Mouse (Mus musculus) bone marrow macrophage, adult 2 months (primary cell): ENCODE measurements around the gene Tmem88. TPM values are rescaled to one million over a fixed set of nuclear protein-coding genes. Genes with fewer than 3 reads are reported as not detected.
A peak's percentile ranks its signal among the peaks of the same experiment; 100 is the strongest.

ENCODE experiments used
- H3K27ac ChIP-seq: 2 replicates; pipeline ENCODE4 v1.5.1; 2012; ENCODE audit warnings: low read depth, low read length; ENCODE audit not compliant: insufficient read depth
- H3K4me1 ChIP-seq: 2 replicates; pipeline ENCODE4 v1.6.1; 2012; ENCODE audit warnings: low read length; ENCODE audit not compliant: control insufficient read depth, insufficient read depth
- H3K4me3 ChIP-seq: 2 replicates; pipeline ENCODE4 v1.5.1; 2012; ENCODE audit warnings: mild to moderate bottlenecking, low read length, moderate library complexity; ENCODE audit not compliant: insufficient read depth
- CTCF ChIP-seq: IDR thresholded peaks from 2 replicates; pipeline ENCODE4 v1.5.1; 2012; ENCODE audit warnings: low read depth, mild to moderate bottlenecking, low read length, moderate library complexity
- POLR2A ChIP-seq: IDR thresholded peaks from 2 replicates; pipeline ENCODE4 v1.6.1; 2012; ENCODE audit warnings: mild to moderate bottlenecking, low read depth, low read length, borderline replicate concordance
- polyA plus RNA-seq: library from polyadenylated mRNA; stranded (reverse); fragments of >200 nt; gene quantifications from 2 replicates; pipeline ENCODE4 v1.2.4, GENCODE M21; 2012; ENCODE audit not compliant: missing spikeins, insufficient read depth, insufficient read length

Tmem88 gene
- polyA plus RNA-seq, 1 experiment, result not detected

DNA sequence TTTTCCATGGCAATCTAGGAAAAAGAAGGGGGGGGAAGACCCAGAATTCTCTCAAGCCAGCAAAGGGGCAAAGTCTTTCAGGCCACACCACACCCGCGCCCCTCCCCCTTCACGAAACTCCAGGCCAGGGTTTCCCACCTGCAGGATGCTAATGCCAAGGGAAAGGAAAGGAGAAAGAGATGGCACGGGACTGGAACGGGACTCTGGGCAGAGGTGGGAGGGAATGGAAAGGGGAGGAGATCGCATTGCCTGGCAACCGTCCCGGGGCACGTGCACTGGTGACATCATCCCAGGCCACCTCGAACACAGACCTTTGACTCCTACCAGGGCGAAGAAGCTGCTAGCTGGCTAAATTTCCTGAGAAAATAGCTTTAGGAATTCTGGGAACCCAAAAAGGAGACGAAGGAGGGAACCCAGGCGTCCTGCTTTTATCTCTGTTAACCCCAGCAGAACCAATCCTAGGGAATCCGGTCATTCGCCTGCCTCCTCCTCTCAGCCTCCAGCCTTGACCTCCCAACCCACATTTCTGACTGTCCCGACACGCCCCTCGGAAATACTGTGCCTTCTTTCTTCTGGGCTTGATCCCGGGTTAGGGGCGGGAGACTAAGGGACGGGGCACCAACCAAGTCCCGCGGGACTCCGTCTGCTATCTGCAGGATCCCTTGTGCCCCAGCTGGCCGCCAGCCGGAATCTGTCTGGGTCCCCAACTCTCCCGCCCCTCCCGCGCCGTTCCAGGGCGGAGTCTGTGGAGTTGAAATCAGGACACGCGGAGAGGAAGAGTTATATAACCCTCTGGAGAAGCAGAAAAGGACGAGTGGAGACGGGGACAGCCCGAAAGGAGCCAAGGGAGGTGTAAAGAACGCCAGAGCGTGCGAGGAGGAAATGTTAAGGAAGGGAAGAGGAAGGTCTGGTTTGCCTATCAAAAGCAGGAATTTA, 19.7 kb upstream of the Tmem88 start:
- H3K4me3 ChIP-seq, result peak overlapping the region; percentile 67
- peaks cover 27% of the 10 kb centered on the region for H3K4me1 ChIP-seq
- H3K27ac ChIP-seq, result peak overlapping the region; percentile 84
- no peak; the same call in 1 of the 2 replicates for TF ChIP-seq POLR2A
- TF ChIP-seq CTCF, result no peak

DNA sequence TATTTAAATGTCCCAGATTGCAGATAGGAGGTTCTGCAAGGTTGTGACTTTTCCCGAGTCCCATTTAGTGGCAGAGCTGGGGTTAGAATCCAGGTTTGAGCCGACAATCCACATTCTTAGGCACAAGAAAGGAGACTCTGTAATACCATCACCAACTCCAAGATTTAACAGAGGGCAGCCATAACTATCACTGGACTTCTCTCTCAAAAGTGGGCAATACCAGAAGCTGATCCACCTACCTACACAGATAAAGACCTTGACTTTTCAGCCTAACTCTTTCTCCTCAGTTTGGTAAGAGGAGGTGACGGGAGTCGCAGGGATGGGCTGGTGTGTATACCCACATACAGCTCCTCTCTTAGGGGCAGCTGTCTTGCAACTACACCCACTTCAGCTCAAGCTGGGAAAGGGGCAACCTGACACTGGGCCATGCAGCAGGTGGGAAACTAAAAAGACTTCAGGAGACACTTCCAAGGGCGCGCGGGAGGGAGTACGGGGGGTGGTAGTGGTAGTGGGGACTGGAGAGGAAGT, 19.0 kb upstream of the Tmem88 start:
- Histone ChIP-seq H3K4me3 (no peak overlapping the region), H3K27ac (no peak overlapping the region), H3K4me1 (peaks cover 34% of the 10 kb centered on the region)
- TF ChIP-seq POLR2A (no peak), CTCF (no peak)

DNA sequence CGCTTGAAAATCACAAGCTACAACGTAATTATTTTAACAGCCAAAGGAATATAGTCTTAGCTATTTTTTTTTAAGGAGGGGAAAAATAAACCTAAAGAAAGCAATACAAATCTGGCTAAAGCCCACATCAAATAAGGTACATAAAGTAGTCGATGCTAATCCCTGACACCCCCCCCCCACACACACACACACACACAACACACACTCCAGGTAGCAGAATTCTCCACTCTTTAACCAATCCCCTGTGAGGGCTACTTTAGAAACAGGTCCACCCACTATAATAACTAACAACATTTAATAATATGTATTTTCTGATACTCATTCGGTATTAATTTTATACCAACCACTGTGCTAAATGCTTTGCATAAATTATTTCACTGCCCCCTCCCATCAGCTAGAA, 18.5 kb upstream of the Tmem88 start:
- H3K4me1 ChIP-seq, result peaks cover 36% of the 10 kb centered on the region
- no peak overlapping the region for H3K27ac ChIP-seq
- TF ChIP-seq POLR2A (no peak), CTCF (no peak)
- H3K4me3 ChIP-seq, result no peak overlapping the region

DNA sequence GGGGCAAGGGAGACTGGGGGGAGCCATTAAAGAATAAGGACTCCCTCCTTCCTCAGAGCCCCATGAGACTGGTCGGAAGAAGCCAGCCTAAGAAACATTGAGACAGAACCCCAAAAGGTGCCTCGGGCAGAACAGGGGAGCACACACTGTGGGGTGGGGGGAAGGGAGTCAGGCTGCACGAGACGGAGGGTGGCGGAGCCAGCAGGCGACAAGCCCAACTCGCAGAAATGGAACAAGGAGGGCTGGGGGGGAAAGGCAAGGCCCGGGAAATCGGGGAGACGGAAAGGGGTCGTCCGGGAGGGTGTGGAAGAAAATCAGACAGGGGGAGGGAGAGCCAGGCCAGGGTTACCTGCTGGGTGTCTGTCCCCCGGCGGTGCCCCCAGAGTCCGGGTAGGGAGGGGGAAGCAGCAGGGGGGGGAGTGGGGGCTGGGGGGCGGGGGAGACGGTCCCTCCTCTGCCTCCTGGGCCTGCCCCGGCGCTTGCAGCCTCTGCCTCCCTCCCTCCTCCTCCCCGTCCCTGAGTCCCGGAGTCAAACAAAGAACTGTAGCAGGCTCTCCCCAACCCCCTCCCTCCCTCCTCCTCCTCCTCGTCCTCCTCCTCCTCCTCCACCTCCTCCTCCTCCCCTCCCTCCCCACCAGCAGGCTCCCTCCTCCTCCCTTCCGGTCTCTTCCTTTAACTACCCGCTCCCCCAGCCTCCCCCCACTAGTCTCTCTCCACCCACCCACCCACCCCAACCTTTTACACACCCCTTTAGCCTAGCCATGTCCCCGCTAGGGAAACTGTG, 17.8 kb upstream of the Tmem88 start:
- no peak overlapping the region for H3K27ac ChIP-seq
- no peak for TF ChIP-seq POLR2A
- no peak for TF ChIP-seq CTCF
- peaks cover 36% of the 10 kb centered on the region for H3K4me1 ChIP-seq
- no peak overlapping the region for H3K4me3 ChIP-seq

DNA sequence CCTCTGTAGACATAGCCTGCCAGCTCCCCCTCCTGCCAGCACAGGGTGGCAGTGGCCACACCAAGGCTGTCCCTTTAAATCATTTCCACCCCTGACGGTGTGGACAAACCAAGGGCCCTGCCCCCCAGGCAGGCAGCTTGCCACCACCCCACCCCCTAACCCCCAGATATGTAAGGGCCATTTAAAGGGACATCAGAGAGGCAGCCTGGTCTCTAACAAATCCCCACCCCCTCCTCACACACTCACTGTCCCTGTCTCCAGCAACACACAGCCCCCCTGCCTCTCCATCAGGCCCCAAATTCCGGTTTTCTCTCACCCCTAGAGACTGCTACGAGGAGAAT, 17.3 kb upstream of the Tmem88 start:
- H3K4me3 ChIP-seq, result no peak overlapping the region
- peaks cover 33% of the 10 kb centered on the region for H3K4me1 ChIP-seq
- H3K27ac ChIP-seq, result no peak overlapping the region
- no peak for TF ChIP-seq POLR2A
- TF ChIP-seq CTCF, result no peak

DNA sequence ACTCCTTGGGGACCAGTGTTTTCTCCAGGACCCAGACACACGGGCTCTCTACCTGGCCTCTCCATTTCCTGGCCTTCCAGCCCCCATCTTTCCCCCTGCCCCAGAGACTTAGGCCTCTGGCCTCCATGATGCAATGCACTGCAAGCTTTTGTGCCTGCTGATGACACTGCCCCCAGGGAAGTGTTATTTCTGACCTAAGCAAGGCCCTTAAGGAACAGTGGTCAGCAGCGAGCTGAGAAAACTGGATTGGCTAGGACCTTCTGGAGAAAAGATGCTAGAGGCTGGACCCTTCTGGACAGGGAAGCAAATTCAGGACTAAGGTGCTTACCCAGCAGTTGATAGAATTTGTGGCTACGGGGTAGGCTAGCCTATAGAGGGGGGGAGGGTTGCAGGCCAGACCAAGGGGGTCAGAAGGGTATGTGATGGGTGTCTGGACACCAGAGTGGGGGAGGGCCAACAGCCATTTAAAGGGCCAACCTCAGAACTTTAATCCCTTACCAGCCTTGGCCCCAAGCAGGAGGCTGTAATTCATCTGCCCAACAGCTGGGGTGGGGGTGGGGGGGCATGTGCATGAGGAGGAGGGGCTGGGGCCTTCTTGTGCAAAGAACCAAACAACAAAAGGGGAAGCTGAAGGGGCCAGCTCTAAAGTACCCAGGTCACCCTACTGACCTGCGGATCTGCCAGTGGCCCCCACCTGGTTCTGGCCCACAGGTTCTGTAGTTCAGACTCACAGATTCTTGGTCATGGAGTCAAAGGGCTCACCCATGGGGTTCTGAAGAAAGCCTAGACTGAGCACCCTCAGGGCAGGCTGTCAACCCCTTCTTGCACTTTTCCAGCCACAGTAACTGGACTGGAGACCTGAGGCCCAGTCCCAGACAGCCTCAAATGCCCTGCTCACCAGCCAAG, 16.6 kb upstream of the Tmem88 start:
- Histone ChIP-seq H3K27ac (no peak overlapping the region), H3K4me3 (no peak overlapping the region), H3K4me1 (peaks cover 33% of the 10 kb centered on the region)
- TF ChIP-seq CTCF, result no peak
- no peak for TF ChIP-seq POLR2A

DNA sequence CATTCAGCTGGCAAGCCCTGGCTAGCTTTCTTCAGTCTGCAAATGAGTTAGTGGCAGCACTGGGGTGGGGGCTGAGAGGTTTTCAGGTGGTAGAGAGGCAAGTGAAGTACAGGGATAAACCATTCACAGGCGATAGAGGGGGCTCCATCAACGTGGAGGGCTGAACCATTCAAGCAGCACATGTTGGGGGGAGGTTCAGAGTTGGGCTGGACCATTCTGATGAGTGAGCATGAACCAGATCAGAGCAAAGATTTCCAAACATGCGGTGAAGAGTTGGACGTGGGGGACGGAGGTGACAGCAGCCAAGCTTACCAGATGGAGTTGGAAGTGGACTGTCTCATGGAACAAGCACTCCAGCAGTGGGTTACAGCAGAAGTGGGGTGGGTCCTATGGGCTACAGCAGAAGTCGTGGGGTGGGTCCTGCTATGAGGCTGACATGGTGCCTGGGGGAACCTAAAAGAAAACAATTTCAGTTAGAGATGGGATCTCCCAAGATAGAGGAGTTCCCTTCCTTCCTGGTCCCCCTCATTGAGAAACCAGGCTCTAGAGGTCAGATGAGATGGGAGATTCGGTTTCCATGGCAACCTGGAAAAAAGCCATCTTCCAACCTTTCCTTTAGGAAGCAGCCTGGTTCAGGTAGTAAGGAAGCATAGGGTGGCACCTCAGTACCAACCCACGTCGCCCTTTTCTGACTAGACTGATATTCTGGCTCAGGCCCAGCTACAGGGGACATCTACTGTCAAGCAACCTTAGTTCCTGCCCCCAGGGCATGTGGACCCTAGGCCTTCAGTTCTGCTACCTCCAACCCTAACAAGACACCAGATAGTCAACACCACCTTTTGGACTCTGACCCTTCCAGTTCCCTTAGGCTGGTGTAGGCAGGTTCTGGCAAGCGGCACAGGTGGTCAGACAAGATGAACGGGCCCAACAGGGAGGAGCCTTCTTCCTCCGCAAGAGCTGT, 15.5 kb upstream of the Tmem88 start, which contains the start of gene Kdm6b:
Gene Kdm6b (minus strand): TSS at position 455 of the 961 bp plus-strand sequence.
- H3K4me3 ChIP-seq, result no peak within 1 kb of the TSS
- peaks cover 31% of the 10 kb centered on the region for H3K4me1 ChIP-seq
- TF ChIP-seq POLR2A (no peak), CTCF (no peak)
- no peak within 1 kb of the TSS for H3K27ac ChIP-seq

DNA sequence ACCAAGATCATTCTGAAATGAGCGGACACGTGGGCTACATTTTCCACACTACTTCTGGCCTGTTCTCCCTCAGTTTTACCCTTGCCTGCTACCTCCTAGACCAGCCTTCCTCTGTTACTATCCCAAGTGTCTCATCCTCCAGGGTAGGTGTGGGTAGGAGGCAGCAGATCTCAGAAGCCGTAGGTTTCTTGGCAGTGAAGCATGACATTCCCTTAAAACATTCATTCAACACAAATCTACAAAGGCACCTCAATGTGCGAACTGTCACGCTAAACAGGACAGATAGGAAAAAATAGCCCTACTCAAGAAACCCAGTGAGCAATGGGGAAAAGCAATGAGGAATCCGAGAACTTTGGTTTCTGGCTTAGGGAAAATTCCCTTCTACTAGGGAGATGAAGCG, 14.5 kb upstream of the Tmem88 start:
- no peak overlapping the region for H3K27ac ChIP-seq
- H3K4me3 ChIP-seq, result no peak overlapping the region
- H3K4me1 ChIP-seq, result peaks cover 35% of the 10 kb centered on the region
- TF ChIP-seq CTCF, result no peak
- no peak for TF ChIP-seq POLR2A

DNA sequence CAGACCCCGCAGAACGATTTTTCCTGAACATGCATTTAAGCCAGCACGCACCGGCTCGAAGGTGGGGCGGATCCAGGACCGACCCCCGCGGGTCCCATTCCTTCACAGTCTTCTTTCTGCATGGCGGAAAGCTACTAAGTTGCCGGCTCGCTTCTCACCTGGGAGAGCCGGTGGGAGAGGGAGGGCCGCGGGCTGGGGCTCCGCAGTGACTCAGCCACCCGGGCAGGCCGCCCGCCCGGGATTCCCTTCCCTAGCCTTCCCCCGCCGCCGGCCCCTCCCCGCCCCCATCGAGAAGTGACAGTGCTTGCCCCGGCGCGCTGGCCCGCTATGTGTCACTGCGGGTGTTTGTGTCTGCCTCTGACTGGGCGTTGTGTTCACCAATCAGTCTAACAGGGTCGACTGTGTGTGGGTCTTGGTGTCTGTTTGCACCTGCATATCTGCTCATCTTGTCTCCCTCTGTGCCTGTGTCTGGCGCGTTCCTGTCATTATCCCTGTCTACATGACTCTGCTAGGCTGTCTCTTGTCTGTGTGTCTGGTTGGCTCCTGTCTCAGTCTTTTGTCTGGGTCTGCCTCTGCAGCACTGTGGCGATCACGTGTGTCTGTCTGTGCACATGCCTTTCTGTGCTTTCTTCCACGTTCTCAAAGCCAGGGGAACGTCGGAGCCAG, 13.6 kb upstream of the Tmem88 start:
- H3K4me1 ChIP-seq, result peaks cover 29% of the 10 kb centered on the region
- no peak for TF ChIP-seq POLR2A
- H3K4me3 ChIP-seq, result peak overlapping the region; percentile 82

More for the DNA sequence above, 13.6 kb upstream of the Tmem88 start:
- peak overlapping the region; percentile 71 for H3K27ac ChIP-seq
